Mouse (Mus musculus) CH12.LX (cell line): ENCODE measurements around the gene Pip5k1b. TPM values are rescaled to one million over a fixed set of nuclear protein-coding genes. Genes with fewer than 3 reads are reported as not detected.

Source experiments
- DNase-seq: peaks from one replicate; pipeline ENCODE4 v3.0.0-alpha.2; 2013; ENCODE audit errors: extremely low read depth
- H3K27ac ChIP-seq: 2 replicates; pipeline ENCODE4 v1.5.1; 2012; ENCODE audit warnings: low read depth, mild to moderate bottlenecking, control low read depth, moderate library complexity; ENCODE audit not compliant: insufficient read depth
- H3K27me3 ChIP-seq: replicated peaks from 2 replicates; pipeline ENCODE3; 2012; ENCODE audit warnings: inconsistent platforms
- H3K36me3 ChIP-seq, 2 experiments: replicated peaks in 1 of 2; 2 replicates each; pipeline versions ENCODE3 to v1.6.1; 2012; ENCODE audit warnings: inconsistent platforms in 1 of 2, low read length in 1 of 2, mild to moderate bottlenecking in 1 of 2, mixed read lengths in 1 of 2, moderate library complexity in 1 of 2; ENCODE audit not compliant: control insufficient read depth in 1 of 2, insufficient read depth in 1 of 2
- H3K4me1 ChIP-seq, 2 experiments: 2 replicates each; pipeline ENCODE4 v1.6.1; 2012; ENCODE audit warnings: inconsistent platforms in 1 of 2, moderate library complexity in 1 of 2; ENCODE audit not compliant: insufficient read depth in 2 of 2, control insufficient read depth in 1 of 2
- H3K4me2 ChIP-seq: 2 replicates; pipeline ENCODE4 v1.6.1; 2012; ENCODE audit warnings: low read depth, mild to moderate bottlenecking, control low read depth; ENCODE audit not compliant: poor library complexity, insufficient read depth, severe bottlenecking
- H3K4me3 ChIP-seq, 3 experiments: fragments of 150-350 bp in 1 of 3; sonication (generic) in 1 of 3; replicated peaks in 1 of 3; 2 replicates each; pipeline versions ENCODE3 to v1.5.1; 2011 to 2012; ENCODE audit warnings: low read depth in 2 of 3, low read length in 2 of 3, mild to moderate bottlenecking in 2 of 3, moderate library complexity in 2 of 3, control low read depth in 1 of 3, improper control_type of control experiment in 1 of 3, inconsistent platforms in 1 of 3, mixed read lengths in 1 of 3; ENCODE audit not compliant: poor library complexity in 1 of 3
- H3K79me2 ChIP-seq: replicated peaks from 2 replicates; pipeline ENCODE4 v1.6.1; 2012; ENCODE audit warnings: mild to moderate bottlenecking, moderate library complexity; ENCODE audit not compliant: control insufficient read depth, poor library complexity, insufficient read depth, severe bottlenecking; ENCODE audit errors: extremely low read depth
- H3K9ac ChIP-seq: 2 replicates; pipeline ENCODE4 v1.6.1; 2012; ENCODE audit warnings: low read depth, mild to moderate bottlenecking, control low read depth, moderate library complexity; ENCODE audit not compliant: insufficient read depth
- H3K9me3 ChIP-seq: replicated peaks from 2 replicates; pipeline ENCODE3; 2012; ENCODE audit warnings: low read length, inconsistent platforms, mixed read lengths
- BHLHE40 ChIP-seq: IDR thresholded peaks from 2 replicates; pipeline ENCODE4 v1.6.1; 2011; ENCODE audit warnings: mild to moderate bottlenecking, low read depth, low read length, improper control_type of control experiment
- CHD1 ChIP-seq: IDR thresholded peaks from 2 replicates; pipeline ENCODE4 v1.6.1; 2012; ENCODE audit warnings: low read depth, low read length, improper control_type of control experiment, inconsistent platforms
- CTCF ChIP-seq, 2 experiments: IDR thresholded peaks in 1 of 2; conservative IDR thresholded peaks in 1 of 2; 2 replicates each; pipeline ENCODE4 v1.5.1; 2011 to 2012; ENCODE audit warnings: low read depth in 2 of 2, low read length in 2 of 2, improper control_type of control experiment in 1 of 2, inconsistent platforms in 1 of 2, mild to moderate bottlenecking in 1 of 2, moderate library complexity in 1 of 2
- E2F4 ChIP-seq: IDR thresholded peaks from 2 replicates; pipeline ENCODE4 v1.6.1; 2011; ENCODE audit warnings: low read depth, low read length, improper control_type of control experiment; ENCODE audit not compliant: insufficient replicate concordance
- ELF1 ChIP-seq: IDR thresholded peaks from 2 replicates; pipeline ENCODE4 v1.6.1; 2014; ENCODE audit warnings: low read depth, mild to moderate bottlenecking, inconsistent platforms, low read length, improper control_type of control experiment
- EP300 ChIP-seq: IDR thresholded peaks from 2 replicates; pipeline ENCODE4 v1.6.1; 2011; ENCODE audit warnings: low read length, improper control_type of control experiment
- GABPA ChIP-seq: IDR thresholded peaks from 2 replicates; pipeline ENCODE4 v1.6.1; 2012; ENCODE audit warnings: low read depth, low read length, improper control_type of control experiment, inconsistent platforms; ENCODE audit not compliant: insufficient replicate concordance
- HCFC1 ChIP-seq: IDR thresholded peaks from 2 replicates; pipeline ENCODE4 v1.6.1; 2012; ENCODE audit warnings: low read depth, mild to moderate bottlenecking, inconsistent platforms, low read length, improper control_type of control experiment
- IRF4 ChIP-seq: IDR thresholded peaks from 2 replicates; pipeline ENCODE4 v1.6.1; 2014; ENCODE audit warnings: low read depth, mild to moderate bottlenecking, inconsistent platforms, low read length, improper control_type of control experiment
- KAT2A ChIP-seq: IDR thresholded peaks from 2 replicates; pipeline ENCODE4 v1.6.1; 2012; ENCODE audit warnings: low read length, improper control_type of control experiment, inconsistent platforms; ENCODE audit not compliant: insufficient replicate concordance
- MAFK ChIP-seq: IDR thresholded peaks from 2 replicates; pipeline ENCODE4 v1.6.1; 2011; ENCODE audit warnings: low read length, improper control_type of control experiment; ENCODE audit not compliant: insufficient replicate concordance
- MAX ChIP-seq: IDR thresholded peaks from 2 replicates; pipeline ENCODE4 v1.6.1; 2011; ENCODE audit warnings: low read length, improper control_type of control experiment
- MAZ ChIP-seq: IDR thresholded peaks from 2 replicates; pipeline ENCODE4 v1.6.1; 2012; ENCODE audit warnings: low read depth, mild to moderate bottlenecking, inconsistent platforms, low read length, improper control_type of control experiment, moderate library complexity
- MXI1 ChIP-seq: IDR thresholded peaks from 2 replicates; pipeline ENCODE4 v1.6.1; 2011; ENCODE audit warnings: mild to moderate bottlenecking, low read depth, low read length, improper control_type of control experiment
- MYC ChIP-seq: IDR thresholded peaks from 2 replicates; pipeline ENCODE4 v1.6.1; 2011; ENCODE audit warnings: low read depth, mild to moderate bottlenecking, improper control_type of control experiment, low read length
- NELFE ChIP-seq: IDR thresholded peaks from 2 replicates; pipeline ENCODE4 v1.6.1; 2011; ENCODE audit warnings: low read depth, low read length, improper control_type of control experiment
- NRF1 ChIP-seq: IDR thresholded peaks from 2 replicates; pipeline ENCODE4 v1.6.1; 2014; ENCODE audit warnings: low read depth, mild to moderate bottlenecking, inconsistent platforms, low read length, improper control_type of control experiment, moderate library complexity
- PAX5 ChIP-seq: IDR thresholded peaks from 2 replicates; pipeline ENCODE4 v1.6.1; 2012; ENCODE audit warnings: low read length, inconsistent platforms, mixed read lengths
- POLR2A ChIP-seq: IDR thresholded peaks from 2 replicates; pipeline ENCODE4 v1.6.1; 2011; ENCODE audit warnings: low read depth, mild to moderate bottlenecking, improper control_type of control experiment, low read length
- POLR2AphosphoS2 ChIP-seq: IDR thresholded peaks from 2 replicates; pipeline ENCODE4 v1.6.1; 2011; ENCODE audit warnings: low read depth, low read length, improper control_type of control experiment
- RAD21 ChIP-seq: IDR thresholded peaks from 2 replicates; pipeline ENCODE4 v1.6.1; 2011; ENCODE audit warnings: low read depth, mild to moderate bottlenecking, low read length, improper control_type of control experiment, moderate library complexity
- SIN3A ChIP-seq: IDR thresholded peaks from 2 replicates; pipeline ENCODE4 v1.6.1; 2012; ENCODE audit warnings: low read length, improper control_type of control experiment, inconsistent platforms
- SMC3 ChIP-seq: IDR thresholded peaks from 2 replicates; pipeline ENCODE4 v1.6.1; 2011; ENCODE audit warnings: low read depth, low read length, improper control_type of control experiment
- TBP ChIP-seq: conservative IDR thresholded peaks from 2 replicates; pipeline ENCODE4 v1.6.1; 2011; ENCODE audit warnings: low read depth, low read length, improper control_type of control experiment
- TCF12 ChIP-seq: IDR thresholded peaks from 2 replicates; pipeline ENCODE4 v1.6.1; 2014; ENCODE audit warnings: low read depth, mild to moderate bottlenecking, inconsistent platforms, low read length, improper control_type of control experiment
- UBTF ChIP-seq: IDR thresholded peaks from 2 replicates; pipeline ENCODE4 v1.6.1; 2012; ENCODE audit warnings: low read depth, mild to moderate bottlenecking, inconsistent platforms, low read length, improper control_type of control experiment, moderate library complexity
- USF2 ChIP-seq: conservative IDR thresholded peaks from 2 replicates; pipeline ENCODE4 v1.6.1; 2011; ENCODE audit warnings: low read depth, low read length, improper control_type of control experiment
- ZC3H11A ChIP-seq: IDR thresholded peaks from 2 replicates; pipeline ENCODE4 v1.6.1; 2012; ENCODE audit warnings: low read depth, mild to moderate bottlenecking, inconsistent platforms, low read length, improper control_type of control experiment
- ZKSCAN1 ChIP-seq: IDR thresholded peaks from 2 replicates; pipeline ENCODE4 v1.6.1; 2012; ENCODE audit warnings: low read depth, inconsistent platforms, low read length, improper control_type of control experiment, borderline replicate concordance
- ZMIZ1 ChIP-seq: IDR thresholded peaks from 2 replicates; pipeline ENCODE4 v1.6.1; 2012; ENCODE audit warnings: low read depth, mild to moderate bottlenecking, inconsistent platforms, low read length, improper control_type of control experiment
- dilution Hi-C: fragments of 300-500 bp; cut with MboI; formaldehyde crosslinking; loops from 2 replicates; pipeline ENCODE4 v1.14.3; 2020; ENCODE audit warnings: low sequenced_read_pairs; ENCODE audit not compliant: extremely low pct_unique_long_range_greater_than_20kb, extremely low pct_ligation_motif_present
- in situ Hi-C: fragments of 300-500 bp; cut with MboI; formaldehyde crosslinking; loops from 3 replicates; pipeline ENCODE4 v1.14.3; 2019; ENCODE audit warnings: low sequenced_read_pairs, low pct_ligation_motif_present, low pct_unique_long_range_greater_than_20kb, mixed read lengths
- polyA plus RNA-seq: library from polyadenylated mRNA; unstranded; fragments of >175 nt; gene quantifications from 2 replicates; pipeline ENCODE4 v1.2.1, GENCODE M21; 2012; ENCODE audit warnings: low read depth; ENCODE audit not compliant: insufficient read length
- total RNA-seq, 2 experiments: library from RNA; depleted of rRNA; stranded (reverse); fragments of 300-350 nt in 1 of 2; fragments of >200 nt in 1 of 2; gene quantifications; 2 replicates each; pipeline ENCODE4 v1.2.3; 2012 to 2014

Gene Pip5k1b
- total and polyA plus RNA-seq, 3 experiments, result 1.7 to 2.9 (median 2.0) TPM

- Histone ChIP-seq H3K27me3 (no peaks in the 10 kb centered on the region), H3K9ac (no peak overlapping the region), H3K4me3 (no peak overlapping the region), H3K4me2 (no peak overlapping the region), H3K9me3 (peaks cover 21% of the 10 kb centered on the region), H3K4me1 (no peaks in the 10 kb centered on the region), H3K36me3 (no peaks in the 10 kb centered on the region), H3K27ac (no peak overlapping the region), H3K79me2 (no peaks in the 10 kb centered on the region)
- TF ChIP-seq MAZ (no peak), GABPA (no peak), EP300 (no peak), IRF4 (no peak), SIN3A (no peak)
- in situ Hi-C loops, result no loop called here
- dilution Hi-C loops, result no loop called here
- no peak for DNase-seq
Measured at GRCm38 (mm10) chr19:24603431-24603830, 47.8 kb upstream of the Pip5k1b start.

- Histone ChIP-seq H3K79me2 (no peaks in the 10 kb centered on the region), H3K27me3 (peaks cover 4% of the 10 kb centered on the region)
- dilution Hi-C loops, result no loop called here
Measured at GRCm38 (mm10) chr19:24586726-24587125, 31.1 kb upstream of the Pip5k1b start.

DNA sequence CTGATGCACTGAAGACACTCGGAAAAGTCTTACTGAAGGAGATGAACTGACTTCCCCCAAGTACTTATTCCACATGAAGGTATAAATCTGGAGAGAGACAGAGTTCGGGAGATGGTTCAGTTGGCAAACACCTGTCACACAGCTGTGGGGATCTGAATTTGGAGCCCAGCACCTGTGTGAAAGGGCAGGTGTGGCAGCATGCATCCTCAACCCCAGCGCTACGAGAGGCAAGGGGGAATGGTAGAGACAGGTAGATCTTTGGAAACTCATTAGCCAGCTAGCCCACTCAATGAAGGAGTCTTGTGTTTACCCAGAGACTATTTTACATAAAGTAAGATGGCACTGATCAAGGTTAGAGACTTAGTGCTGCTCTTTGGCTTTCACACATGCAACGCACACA, 29.5 kb upstream of the Pip5k1b start:
- TF ChIP-seq ZMIZ1 (no peak), USF2 (no peak), NELFE (no peak), GABPA (no peak), UBTF (no peak), BHLHE40 (no peak), KAT2A (no peak), PAX5 (no peak), MYC (no peak), CHD1 (no peak), SIN3A (no peak), E2F4 (no peak), TBP (no peak), ELF1 (no peak)
- H3K79me2 ChIP-seq, result no peaks in the 10 kb centered on the region
- H3K27ac ChIP-seq, result no peak overlapping the region
- no peaks in the 10 kb centered on the region for H3K9me3 ChIP-seq
- H3K9ac ChIP-seq, result no peak overlapping the region
- dilution Hi-C loops (no loop called here), in situ Hi-C loops (no loop called here)
- no peaks in the 10 kb centered on the region for H3K4me1 ChIP-seq
- DNase-seq, result no peak
- H3K4me3 ChIP-seq, result no peak overlapping the region
- H3K4me2 ChIP-seq, result no peak overlapping the region
- H3K36me3 ChIP-seq, result no peaks in the 10 kb centered on the region
- peaks cover 4% of the 10 kb centered on the region for H3K27me3 ChIP-seq

More at GRCm38 (mm10) chr19:24586726-24587125, 31.1 kb upstream of the Pip5k1b start:
- H3K36me3 ChIP-seq, result no peaks in the 10 kb centered on the region
- in situ Hi-C loops, result no loop called here
- no peak for TF ChIP-seq SIN3A
- no peak for TF ChIP-seq POLR2AphosphoS2
- TF ChIP-seq ZMIZ1, result no peak
- TF ChIP-seq KAT2A, result no peak
- TF ChIP-seq MAX, result no peak
- no peak for TF ChIP-seq HCFC1
- TF ChIP-seq ZC3H11A, result no peak
- TF ChIP-seq RAD21, result no peak
- no peak for TF ChIP-seq MXI1
- TF ChIP-seq TCF12, result no peak
- TF ChIP-seq ZKSCAN1, result no peak
- no peak for TF ChIP-seq MAFK
- no peak for TF ChIP-seq POLR2A
- TF ChIP-seq PAX5, result no peak
- no peak for TF ChIP-seq CTCF (conservative IDR thresholded peaks at IDR 0.05 in 1 of 2, IDR thresholded peaks at IDR 0.05 in 1 of 2; ENCODE audit: low read depth in 2 of 2, low read length in 2 of 2)
- no peak for TF ChIP-seq ELF1
- TF ChIP-seq CHD1, result no peak
- TF ChIP-seq SMC3, result no peak
- no peak for TF ChIP-seq BHLHE40
- TF ChIP-seq NRF1, result no peak
- TF ChIP-seq, all 38 proteins: peak for 0
- Histone ChIP-seq H3K4me1 (no peaks in the 10 kb centered on the region), H3K27ac (no peak overlapping the region), H3K4me2 (no peak overlapping the region), H3K9ac (no peak overlapping the region), H3K9me3 (no peaks in the 10 kb centered on the region), H3K4me3 (no peak overlapping the region)
- DNase-seq, result no peak
